9 mouse cellular contexts compared by ENCODE assay signal in the genomic region with DNA sequence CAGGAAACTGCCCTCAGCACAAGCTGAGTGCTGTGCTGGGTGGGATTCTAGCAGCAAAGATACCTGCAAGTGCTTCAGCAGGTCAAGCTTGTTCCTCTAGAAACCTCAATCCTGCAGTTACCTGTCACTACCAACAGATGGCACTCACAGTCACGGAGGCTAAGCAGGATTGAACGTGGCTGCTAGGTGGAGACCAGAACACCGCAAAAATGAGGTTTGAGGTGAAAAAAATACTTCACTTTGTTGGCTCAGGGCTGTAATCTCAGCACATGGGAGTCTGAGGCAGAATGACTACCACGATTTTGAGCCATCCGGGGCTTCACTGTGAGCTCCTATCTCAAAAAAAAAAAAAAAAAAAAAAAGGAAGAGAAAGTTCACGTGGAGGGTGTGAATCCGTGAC. TPM values are rescaled to one million over a fixed set of nuclear protein-coding genes. Genes with fewer than 3 reads are reported as not detected.
DNase-seq lines count a peak whose midpoint lies in the region; ATAC-seq and TF ChIP-seq lines count a peak whose summit lies in the region.
"Had no signal": no experiment of that assay in that cellular context is flagged by ENCODE, and none has a peak within 500 bp of the region (broad histone marks: within the 10 kb centered on the region; RNA-seq: fewer than 3 reads in every experiment).

No protein-coding gene starts in this region.

- no peaks in the 10 kb centered on the region for H3K36me3 ChIP-seq in heart, embryonic 11.5 days (ENCODE audit: control insufficient read depth, insufficient read depth, low read length)
- no peaks in the 10 kb centered on the region for H3K36me3 ChIP-seq in kidney, postnatal 0 days (ENCODE audit: insufficient read depth, low read length)
- no peaks in the 10 kb centered on the region for H3K36me3 ChIP-seq in lung, embryonic 14.5 days (ENCODE audit: insufficient read depth)
- H3K36me3 ChIP-seq: limb, embryonic 15.5 days had no signal

- peak; percentile 84 for TF ChIP-seq CTCF in kidney, postnatal 0 days (IDR thresholded peaks at IDR 0.05; ENCODE audit: low read depth)
- TF ChIP-seq CTCF in lung, embryonic 14.5 days (IDR thresholded peaks at IDR 0.05; ENCODE audit: low read depth) = peak; percentile 89

- H3K4me2 ChIP-seq in heart, embryonic 11.5 days = no peak overlapping the region
- no peak overlapping the region for H3K4me2 ChIP-seq in kidney, postnatal 0 days (ENCODE audit: low read length)
- no peak overlapping the region for H3K4me2 ChIP-seq in lung, embryonic 14.5 days
- H3K4me2 ChIP-seq: limb, embryonic 15.5 days had no signal

- peak; percentile 38 to 62 for DNase-seq in heart, adult 18-20 months
- DNase-seq in Muller cell, postnatal 12 days (ENCODE audit: inconsistent ontology term) = peak; percentile 45
- peak; percentile 65 to 77 for DNase-seq in cerebellum, adult 18-20 months
- DNase-seq in gastrocnemius, postnatal 10 days = peak; percentile 26
- DNase-seq in kidney, postnatal 0 days (ENCODE audit: low spot score) = peak; percentile 72
- peak; percentile 82 for DNase-seq in lung, embryonic 14.5 days
- DNase-seq in right cerebral cortex, postnatal 4 days = peak; percentile 14

- H3K9me3 ChIP-seq in heart, embryonic 11.5 days (replicated peaks; ENCODE audit: control insufficient read depth, low read length) = no peaks in the 10 kb centered on the region
- no peaks in the 10 kb centered on the region for H3K9me3 ChIP-seq in kidney, postnatal 0 days (replicated peaks; ENCODE audit: low read length)
- no peaks in the 10 kb centered on the region for H3K9me3 ChIP-seq in lung, embryonic 14.5 days (ENCODE audit: low read depth, low read length)
- H3K9me3 ChIP-seq: limb, embryonic 15.5 days had no signal

- WGBS in heart, embryonic 11.5 days (ENCODE audit: insufficient replicate concordance) = 28% methylated on average over 7 of the region's 7 CpGs
- 22% methylated on average over 7 of the region's 7 CpGs for WGBS in kidney, postnatal 0 days
- WGBS in lung, embryonic 14.5 days = 30% methylated on average over 7 of the region's 7 CpGs

- no peaks in the 10 kb centered on the region for H3K4me1 ChIP-seq in heart, embryonic 11.5 days (ENCODE audit: control insufficient read depth, insufficient read depth, low read length)
- H3K4me1 ChIP-seq in kidney, postnatal 0 days (replicated peaks; ENCODE audit: insufficient read depth, low read length) = no peaks in the 10 kb centered on the region
- H3K4me1 ChIP-seq in lung, embryonic 14.5 days (ENCODE audit: insufficient read depth) = no peaks in the 10 kb centered on the region

- H3K9ac ChIP-seq in heart, embryonic 11.5 days (ENCODE audit: low read depth, low read length) = no peak overlapping the region
- no peak overlapping the region for H3K9ac ChIP-seq in kidney, postnatal 0 days (ENCODE audit: low read depth, low read length)
- no peak overlapping the region for H3K9ac ChIP-seq in lung, embryonic 14.5 days
- H3K9ac ChIP-seq: limb, embryonic 15.5 days had no signal

- no peaks in the 10 kb centered on the region for H3K27me3 ChIP-seq in heart, embryonic 11.5 days (ENCODE audit: control insufficient read depth, insufficient read depth, low read length)
- no peaks in the 10 kb centered on the region for H3K27me3 ChIP-seq in kidney, postnatal 0 days (ENCODE audit: insufficient read depth, low read length)
- no peaks in the 10 kb centered on the region for H3K27me3 ChIP-seq in lung, embryonic 14.5 days (ENCODE audit: insufficient read depth, low read length)
- H3K27me3 ChIP-seq: limb, embryonic 15.5 days had no signal

- ATAC-seq in heart, embryonic 11.5 days (replicated peaks; ENCODE audit: insufficient number of reproducible peaks, low FRiP score, low TSS enrichment) = no peak
- no peak for ATAC-seq in kidney, postnatal 0 days (replicated peaks; ENCODE audit: low FRiP score, low read depth)
- ATAC-seq in lung, embryonic 14.5 days (ENCODE audit: insufficient read depth) = peak; percentile 17; the same call in 1 of the 2 replicates

- H3K4me3 ChIP-seq in heart, embryonic 11.5 days (ENCODE audit: low read depth, low read length) = no peak overlapping the region
- H3K4me3 ChIP-seq in kidney, postnatal 0 days (replicated peaks; ENCODE audit: low read depth, low read length) = no peak overlapping the region
- H3K4me3 ChIP-seq in lung, embryonic 14.5 days (ENCODE audit: low read depth, low read length) = no peak overlapping the region
- H3K4me3 ChIP-seq: limb, embryonic 15.5 days had no signal

- no peak overlapping the region for H3K27ac ChIP-seq in heart, embryonic 11.5 days (ENCODE audit: low read depth, low read length)
- H3K27ac ChIP-seq in kidney, postnatal 0 days = no peak overlapping the region
- H3K27ac ChIP-seq in lung, embryonic 14.5 days (ENCODE audit: low read depth) = no peak overlapping the region
- H3K27ac ChIP-seq: limb, embryonic 15.5 days had no signal

RNA-seq across cellular contexts. Expression of gene Atp12a, which starts 50.4 kb away (rescaled TPM):
- not detected for total RNA-seq in heart, adult 18-20 months (2021)
- polyA plus RNA-seq in heart, embryonic 11.5 days (2014; fragmentation: Nextera tagmentation; extraction: Ambion mirVana) = not detected in 2 replicates
- total RNA-seq in gastrocnemius, postnatal 10 days (2021) = not detected
- 19.9 and 23.4 TPM in 2 replicates for polyA plus RNA-seq in kidney, postnatal 0 days (2015; fragmentation: Nextera tagmentation; extraction: Ambion mirVana)
- polyA plus RNA-seq in lung, embryonic 14.5 days (2014; fragmentation: Nextera tagmentation; extraction: Ambion mirVana) = 1.4 and 1.6 TPM in 2 replicates

RNA-seq across cellular contexts. Expression of gene Gzmb, which starts 52.4 kb away (rescaled TPM):
- total RNA-seq in heart, adult 18-20 months (2021) = under 1 TPM in 1 of 2 experiments, not detected in 1; 0.30 TPM
- not detected in 2 replicates for polyA plus RNA-seq in heart, embryonic 11.5 days (2014; fragmentation: Nextera tagmentation; extraction: Ambion mirVana)
- total RNA-seq in gastrocnemius, postnatal 10 days (2021) = not detected
- polyA plus RNA-seq in kidney, postnatal 0 days (2015; fragmentation: Nextera tagmentation; extraction: Ambion mirVana) = 0.09 TPM in 1 of 2 replicates, not detected in the other
- 0.25 and 0.38 TPM in 2 replicates for polyA plus RNA-seq in lung, embryonic 14.5 days (2014; fragmentation: Nextera tagmentation; extraction: Ambion mirVana)

Comparison
In these comparisons a context has a peak if more than half of its experiments do, and no peak if none do; other contexts are left out.
1. DNase-seq: peak in every context shown above with its lines; median percentile 82 in lung, embryonic 14.5 days; 72 in kidney, postnatal 0 days; 71 in cerebellum, adult 18-20 months; 50 in heart, adult 18-20 months; 45 in Muller cell, postnatal 12 days; 26 in gastrocnemius, postnatal 10 days; 14 in right cerebral cortex, postnatal 4 days.